Mouse (Mus musculus): ENCODE results near the gene Gm11232. TPM values are rescaled to one million over a fixed set of nuclear protein-coding genes. Genes with fewer than 3 reads are reported as not detected.

Gene Gm11232
- not detected in 2 replicates for total RNA-seq (2017)

DNA sequence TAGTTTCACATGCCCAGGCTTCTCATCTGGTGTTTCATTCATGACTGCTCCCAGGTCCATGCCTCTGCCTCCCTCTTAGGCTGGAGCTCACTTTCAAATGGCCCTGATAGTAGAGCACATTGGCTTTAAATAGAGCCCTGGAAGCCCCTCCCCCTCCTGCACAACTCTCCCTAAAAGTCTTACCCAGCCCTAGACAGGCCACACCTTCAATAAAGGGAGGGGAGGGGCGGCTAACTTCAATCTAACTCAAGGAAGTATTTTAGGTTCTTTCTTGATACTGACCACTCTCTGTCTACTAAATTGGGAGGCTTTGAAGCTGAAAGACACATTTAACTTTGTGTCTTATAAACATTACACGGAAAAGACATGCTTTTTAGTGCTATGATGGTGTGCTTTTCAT, at the start of gene Gm11232:
Gm11232 (minus strand) TSS at position 101 of the 400 bp plus-strand sequence.
- no peak for ATAC-seq (replicated peaks in 1 of 2; ENCODE audit: insufficient read depth in 1 of 2, low FRiP score in 2 of 2, low TSS enrichment in 1 of 2, low read depth in 1 of 2, poor library complexity in 2 of 2, severe bottlenecking in 2 of 2)

GRCm38 (mm10) chr4:71805977-71806534, 48.3 kb upstream of the Gm11232 start:
- no peak for ATAC-seq (replicated peaks in 1 of 2; ENCODE audit: insufficient read depth in 1 of 2, low FRiP score in 2 of 2, low TSS enrichment in 1 of 2, low read depth in 1 of 2, poor library complexity in 2 of 2, severe bottlenecking in 2 of 2)

- ATAC-seq (replicated peaks in 1 of 2; ENCODE audit: insufficient read depth in 1 of 2, low FRiP score in 2 of 2, low TSS enrichment in 1 of 2, low read depth in 1 of 2, poor library complexity in 2 of 2, severe bottlenecking in 2 of 2) = no peak
These were observed 7.8 kb upstream of the Gm11232 start for GRCm38 (mm10) chr4:71765529-71765928.

GRCm38 (mm10) chr4:71765071-71765470, 7.3 kb upstream of the Gm11232 start:
- ATAC-seq (replicated peaks in 1 of 2; ENCODE audit: insufficient read depth in 1 of 2, low FRiP score in 2 of 2, low TSS enrichment in 1 of 2, low read depth in 1 of 2, poor library complexity in 2 of 2, severe bottlenecking in 2 of 2) = no peak

DNA sequence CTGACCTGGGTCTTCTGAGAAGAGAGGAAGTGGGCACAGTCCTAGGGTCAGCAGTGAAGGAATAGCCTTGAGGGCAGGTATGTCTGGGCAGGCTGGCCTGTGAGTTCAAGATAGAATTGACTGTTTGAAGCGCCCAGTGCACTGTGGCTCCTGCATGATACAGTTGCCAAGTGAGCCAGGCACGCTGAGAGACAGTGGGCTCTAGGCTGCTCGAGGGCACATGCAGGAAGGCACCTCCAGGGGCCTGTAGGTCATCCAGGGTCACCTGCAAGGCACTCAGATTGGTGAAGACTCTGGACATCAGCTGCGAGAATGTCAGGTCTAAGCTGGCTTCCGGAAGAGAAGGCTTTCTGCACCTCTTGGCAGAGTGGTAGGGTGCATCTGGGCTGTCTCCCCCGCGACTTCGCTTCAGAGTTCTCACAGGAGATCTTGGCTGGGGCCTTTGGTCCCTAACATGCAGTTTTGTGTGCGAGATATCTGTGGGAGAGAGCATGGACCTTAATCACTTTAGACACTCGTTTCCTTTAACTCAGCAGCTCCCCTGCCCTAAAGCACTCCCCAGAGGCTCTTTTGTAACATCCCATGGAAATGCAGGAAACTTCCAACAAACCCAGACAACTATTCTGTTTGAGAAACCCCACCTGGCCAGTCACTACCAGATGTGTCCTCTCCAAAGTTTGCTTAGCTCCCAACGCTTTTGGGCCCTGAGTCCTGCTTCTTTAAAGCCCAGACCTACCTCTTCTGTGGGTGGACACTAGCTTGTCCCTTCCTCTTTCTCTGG, 1.1 kb downstream of the Gm11232 start:
- no peak for ATAC-seq (replicated peaks in 1 of 2; ENCODE audit: insufficient read depth in 1 of 2, low FRiP score in 2 of 2, low TSS enrichment in 1 of 2, low read depth in 1 of 2, poor library complexity in 2 of 2, severe bottlenecking in 2 of 2)

GRCm38 (mm10) chr4:71745741-71746140, 12.0 kb downstream of the Gm11232 start:
- no peak for ATAC-seq (replicated peaks in 1 of 2; ENCODE audit: insufficient read depth in 1 of 2, low FRiP score in 2 of 2, low TSS enrichment in 1 of 2, low read depth in 1 of 2, poor library complexity in 2 of 2, severe bottlenecking in 2 of 2)

GRCm38 (mm10) chr4:71736529-71736928, 21.2 kb downstream of the Gm11232 start:
- no peak for ATAC-seq (replicated peaks in 1 of 2; ENCODE audit: insufficient read depth in 1 of 2, low FRiP score in 2 of 2, low TSS enrichment in 1 of 2, low read depth in 1 of 2, poor library complexity in 2 of 2, severe bottlenecking in 2 of 2)

DNA sequence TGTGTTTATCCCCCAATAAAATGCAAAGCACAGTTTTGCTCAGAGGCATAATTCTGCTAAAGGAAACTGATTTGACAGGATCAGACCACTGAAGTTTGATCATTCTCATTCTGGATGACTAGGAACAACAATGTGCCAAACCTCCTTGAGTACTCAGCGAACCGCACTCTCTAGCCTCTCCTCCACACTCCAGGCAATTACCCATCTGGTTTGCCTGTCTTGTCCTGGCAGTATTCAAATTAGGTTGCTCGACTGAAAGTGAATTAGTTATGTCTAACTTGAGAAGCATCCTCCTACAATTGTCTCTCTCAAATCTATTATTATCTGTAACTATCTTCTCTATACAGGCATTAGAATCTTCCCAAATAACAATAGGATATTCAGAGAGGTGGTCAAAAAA, 22.5 kb downstream of the Gm11232 start:
- ATAC-seq (replicated peaks in 1 of 2; ENCODE audit: insufficient read depth in 1 of 2, low FRiP score in 2 of 2, low TSS enrichment in 1 of 2, low read depth in 1 of 2, poor library complexity in 2 of 2, severe bottlenecking in 2 of 2) = no peak

DNA sequence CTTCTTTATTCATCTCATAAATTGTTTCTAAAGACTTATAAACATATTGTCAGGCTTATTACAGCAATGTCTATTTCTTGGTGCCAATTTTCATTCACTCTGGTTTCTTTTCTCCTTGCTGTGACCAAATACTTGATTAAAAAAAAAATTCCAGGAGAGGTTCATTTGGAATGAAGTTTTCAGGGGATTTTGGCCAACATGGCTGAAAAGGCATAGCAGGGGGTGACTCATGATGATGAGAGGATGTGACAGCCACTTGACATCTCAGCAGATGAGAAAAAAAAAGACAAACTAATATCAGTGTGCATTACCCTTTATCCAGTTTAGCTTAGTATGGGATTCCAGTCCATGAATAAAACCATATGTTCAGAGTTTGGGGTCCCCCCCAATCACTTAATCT, 28.4 kb downstream of the Gm11232 start:
- ATAC-seq (replicated peaks in 1 of 2; ENCODE audit: insufficient read depth in 1 of 2, low FRiP score in 2 of 2, low TSS enrichment in 1 of 2, low read depth in 1 of 2, poor library complexity in 2 of 2, severe bottlenecking in 2 of 2) = no peak

GRCm38 (mm10) chr4:71727611-71728010, 30.2 kb downstream of the Gm11232 start:
- no peak for ATAC-seq (replicated peaks in 1 of 2; ENCODE audit: insufficient read depth in 1 of 2, low FRiP score in 2 of 2, low TSS enrichment in 1 of 2, low read depth in 1 of 2, poor library complexity in 2 of 2, severe bottlenecking in 2 of 2)

- no peak for ATAC-seq (replicated peaks in 1 of 2; ENCODE audit: insufficient read depth in 1 of 2, low FRiP score in 2 of 2, low TSS enrichment in 1 of 2, low read depth in 1 of 2, poor library complexity in 2 of 2, severe bottlenecking in 2 of 2)
These were observed 30.7 kb downstream of the Gm11232 start for GRCm38 (mm10) chr4:71727056-71727455.

DNA sequence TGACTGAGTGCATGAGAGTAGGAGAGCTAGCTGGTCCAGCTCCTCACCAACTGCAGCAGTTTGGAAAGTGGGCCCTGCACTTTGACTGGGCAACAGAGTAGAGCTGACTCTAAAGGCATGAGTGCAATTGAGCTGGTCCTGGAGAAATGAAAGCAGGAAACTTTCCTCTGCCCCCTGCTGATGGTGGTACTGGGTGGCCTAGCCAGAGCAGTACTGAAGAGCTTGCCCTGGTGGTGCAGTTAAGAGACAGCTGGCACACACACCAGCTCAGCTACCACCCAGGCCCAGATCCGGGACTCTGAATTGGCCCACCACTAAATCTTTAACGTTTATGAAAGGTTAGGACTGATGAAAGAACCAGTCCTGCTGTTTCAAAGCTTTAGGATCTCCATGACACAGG, 31.9 kb downstream of the Gm11232 start:
- no peak for ATAC-seq (replicated peaks in 1 of 2; ENCODE audit: insufficient read depth in 1 of 2, low FRiP score in 2 of 2, low TSS enrichment in 1 of 2, low read depth in 1 of 2, poor library complexity in 2 of 2, severe bottlenecking in 2 of 2)
